ENCODE assay signal across 9 mouse cellular contexts in genomic region chr17:24841133-24841532, GRCm38 (mm10). TPM values are rescaled to one million over a fixed set of nuclear protein-coding genes. Genes with fewer than 3 reads are reported as not detected.
DNase-seq lines count a peak whose midpoint lies in the region; ATAC-seq and TF ChIP-seq lines count a peak whose summit lies in the region.
"Had no signal": no experiment of that assay in that cellular context is flagged by ENCODE, and none has a peak within 500 bp of the region (broad histone marks: within the 10 kb centered on the region; RNA-seq: fewer than 3 reads in every experiment).

No protein-coding gene starts in this region.

- no peaks in the 10 kb centered on the region for H3K4me1 ChIP-seq in spleen, adult 2 months (ENCODE audit: control insufficient read depth, insufficient read depth, insufficient read length)
- peaks cover 17% of the 10 kb centered on the region; the same call in 1 of the 2 replicates for H3K4me1 ChIP-seq in liver, embryonic 15.5 days (replicated peaks)

- 62% methylated on average over 4 of the region's 4 CpGs for WGBS in spleen, adult 2 months
- 55% methylated on average over 4 of the region's 4 CpGs for WGBS in liver, embryonic 15.5 days (ENCODE audit: insufficient replicate concordance)

- no peaks in the 10 kb centered on the region for H3K36me3 ChIP-seq in spleen, adult 2 months (ENCODE audit: control insufficient read depth, insufficient read depth, low read length)
- H3K36me3 ChIP-seq in liver, embryonic 15.5 days (replicated peaks): no peaks in the 10 kb centered on the region

- H3K9ac ChIP-seq in liver, embryonic 15.5 days: no peak overlapping the region

- no peak for TF ChIP-seq POLR2A in spleen, adult 2 months (IDR thresholded peaks at IDR 0.05; ENCODE audit: low read depth, low read length)

- H3K27ac ChIP-seq in spleen, adult 2 months (ENCODE audit: insufficient read depth, low read length): no peak overlapping the region
- H3K27ac ChIP-seq in liver, embryonic 15.5 days (replicated peaks): no peak overlapping the region

- peaks cover 1% of the 10 kb centered on the region for H3K27me3 ChIP-seq in spleen, adult 2 months (ENCODE audit: control insufficient read depth, insufficient read depth, low read length)
- peaks cover 31% of the 10 kb centered on the region; the same call in 1 of the 2 replicates for H3K27me3 ChIP-seq in liver, embryonic 15.5 days

- H3K4me3 ChIP-seq in spleen, adult 2 months (ENCODE audit: extremely low read depth, insufficient read depth, insufficient read length): no peak overlapping the region
- H3K4me3 ChIP-seq in liver, embryonic 15.5 days (replicated peaks): no peak overlapping the region

- H3K9me3 ChIP-seq in liver, embryonic 15.5 days (replicated peaks): no peaks in the 10 kb centered on the region

- peak; percentile 51; the same call in 1 of the 2 replicates for TF ChIP-seq CTCF in spleen, adult 2 months (IDR thresholded peaks at IDR 0.05; ENCODE audit: extremely low read depth, insufficient read depth, insufficient read length, insufficient replicate concordance)

- H3K4me2 ChIP-seq in liver, embryonic 15.5 days: no peak overlapping the region

- peak; percentile 40; the same call in 1 of the 2 replicates for ATAC-seq in liver, embryonic 15.5 days (ENCODE audit: insufficient read depth)
- no peak for ATAC-seq in activated CD4-positive, CD25-positive, alpha-beta regulatory T cell, adult 4 months

- peak; percentile 22 for DNase-seq in adrenal gland, postnatal 10 days
- no peak for DNase-seq in adrenal gland, postnatal 25 days
- DNase-seq in spleen, adult 2 months (ENCODE audit: low read depth in 1 of 2, low spot score in 2 of 2): peak in 1 of 2 experiments; percentile 30
- DNase-seq in spleen, postnatal 14 days (ENCODE audit: low spot score in 2 of 2): no peak
- peak; percentile 45 to 48 for DNase-seq in thymus, postnatal 36 days
- DNase-seq in frontal cortex, postnatal 10 days (ENCODE audit: low spot score in 2 of 2): no peak

RNA-seq across cellular contexts. Expression of gene Hagh, which starts 1.2 kb away (rescaled TPM):
- total RNA-seq in adrenal gland, postnatal 10 days (2021): 100 to 1,000 TPM; 132 to 147 TPM
- total RNA-seq in adrenal gland, postnatal 25 days (2021): 88.2 and 124 TPM in 2 replicates
- 142 and 147 TPM in 2 replicates for polyA plus RNA-seq in spleen, adult 2 months (2012; rRNA removed)
- 117 and 135 TPM in 2 replicates for polyA plus RNA-seq in liver, embryonic 15.5 days (2015; fragmentation: Nextera tagmentation; extraction: Ambion mirVana)
- 10 to 100 TPM; 23.4 to 28.1 TPM for polyA plus RNA-seq in activated CD4-positive, CD25-positive, alpha-beta regulatory T cell, adult 4 months (2017; shearing (Covaris generic))

RNA-seq across cellular contexts. Expression of gene Fahd1, which starts 9.0 kb away (rescaled TPM):
- total RNA-seq in adrenal gland, postnatal 10 days (2021): 10 to 100 TPM; 43.4 to 52.2 TPM
- 34.6 and 35.5 TPM in 2 replicates for total RNA-seq in adrenal gland, postnatal 25 days (2021)
- polyA plus RNA-seq in spleen, adult 2 months (2012; rRNA removed): 7.7 and 8.7 TPM in 2 replicates
- polyA plus RNA-seq in liver, embryonic 15.5 days (2015; fragmentation: Nextera tagmentation; extraction: Ambion mirVana): 41.1 and 44.2 TPM in 2 replicates
- 1 to 10 TPM; 1.1 to 2.9 TPM for polyA plus RNA-seq in activated CD4-positive, CD25-positive, alpha-beta regulatory T cell, adult 4 months (2017; shearing (Covaris generic))

RNA-seq across cellular contexts. Expression of gene Igfals, which starts 24.7 kb away (rescaled TPM):
- 10 to 100 TPM in 1 of 2 experiments, 1 to 10 TPM in 1; 9.1 to 17.1 TPM for total RNA-seq in adrenal gland, postnatal 10 days (2021)
- total RNA-seq in adrenal gland, postnatal 25 days (2021): 1.5 and 3.0 TPM in 2 replicates
- 1.1 and 1.9 TPM in 2 replicates for polyA plus RNA-seq in spleen, adult 2 months (2012; rRNA removed)
- polyA plus RNA-seq in liver, embryonic 15.5 days (2015; fragmentation: Nextera tagmentation; extraction: Ambion mirVana): 9.6 and 11.5 TPM in 2 replicates
- not detected for polyA plus RNA-seq in activated CD4-positive, CD25-positive, alpha-beta regulatory T cell, adult 4 months (2017; shearing (Covaris generic))

RNA-seq across cellular contexts. Expression of gene Meiob, which starts 37.0 kb away (rescaled TPM):
- under 1 TPM; 0.48 to 0.75 TPM for total RNA-seq in adrenal gland, postnatal 10 days (2021)
- 0.76 and 1.7 TPM in 2 replicates for total RNA-seq in adrenal gland, postnatal 25 days (2021)
- not detected in 2 replicates for polyA plus RNA-seq in spleen, adult 2 months (2012; rRNA removed)
- polyA plus RNA-seq in liver, embryonic 15.5 days (2015; fragmentation: Nextera tagmentation; extraction: Ambion mirVana): 0.35 and 0.54 TPM in 2 replicates
- not detected for polyA plus RNA-seq in activated CD4-positive, CD25-positive, alpha-beta regulatory T cell, adult 4 months (2017; shearing (Covaris generic))
- polyA plus RNA-seq: limb, embryonic 14.5 days had no signal

RNA-seq across cellular contexts. Expression of gene Nubp2, which starts 45.0 kb away (rescaled TPM):
- total RNA-seq in adrenal gland, postnatal 10 days (2021): 10 to 100 TPM; 42.2 to 43.7 TPM
- total RNA-seq in adrenal gland, postnatal 25 days (2021): 55.1 and 55.9 TPM in 2 replicates
- polyA plus RNA-seq in spleen, adult 2 months (2012; rRNA removed): 43.5 and 47.2 TPM in 2 replicates
- 68.1 and 73.5 TPM in 2 replicates for polyA plus RNA-seq in liver, embryonic 15.5 days (2015; fragmentation: Nextera tagmentation; extraction: Ambion mirVana)
- 100 to 1,000 TPM in 1 of 2 experiments, 10 to 100 TPM in 1; 88.6 to 103 TPM for polyA plus RNA-seq in activated CD4-positive, CD25-positive, alpha-beta regulatory T cell, adult 4 months (2017; shearing (Covaris generic))

Comparison
In these comparisons a context has a peak if more than half of its experiments do, and no peak if none do; other contexts are left out.
1. DNase-seq: peak in adrenal gland, postnatal 10 days (single experiment) and thymus, postnatal 36 days (2 of 2); none in adrenal gland, postnatal 25 days (single experiment), spleen, postnatal 14 days (0 of 2) and frontal cortex, postnatal 10 days (0 of 2).